Mouse (Mus musculus) inflammation-experienced regulatory T-cells (primary cell): Measurements from ENCODE around the gene A2m. TPM values are rescaled to one million over a fixed set of nuclear protein-coding genes. Genes with fewer than 3 reads are reported as not detected.

Source experiments
- polyA plus RNA-seq, 2 experiments: library from polyadenylated mRNA; unstranded; fragments of 100-300 nt; shearing (Covaris generic); gene quantifications; one replicate each; pipeline ENCODE4 v1.2.1; 2017

A2m gene
- polyA plus RNA-seq = not detected

GRCm38 (mm10) chr6:121635076-121635475, at the start of gene A2m:
Gene A2m, plus strand, starts transcription at chr6:121635376.

Other genes with a start within 250 kb of the A2m start
- gene Iqsec3, start 161.7 kb upstream of the A2m start, polyA plus RNA-seq = under 1 TPM in 1 of 2 experiments, not detected in 1; 0.11 TPM
- under 1 TPM in 1 of 2 experiments, not detected in 1; 0.09 TPM for gene Gm7298, start 97.6 kb downstream of the A2m start, polyA plus RNA-seq
- gene Mug1, start 203.2 kb downstream of the A2m start, polyA plus RNA-seq = under 1 TPM; 0.10 to 0.40 TPM